Comparison of ENCODE assay signal across 7 mouse cellular contexts in genomic region chr17:29263840-29264633, GRCm38 (mm10). TPM values are rescaled to one million over a fixed set of nuclear protein-coding genes. Genes with fewer than 3 reads are reported as not detected.
DNase-seq lines count a peak whose midpoint lies in the region; ATAC-seq lines count a peak whose summit lies in the region.

Ppil1 (minus strand) TSS chr17:29264186.

- peak; percentile 77 to 81 for DNase-seq in adrenal gland, adult 18-20 months (ENCODE audit: low spot score in 2 of 2)
- peak; percentile 91 for DNase-seq in embryo, embryonic 10 days (ENCODE audit: low spot score)
- peak; percentile 82 for DNase-seq in gastrocnemius, postnatal 14 days
- peak; percentile 72 to 81 for DNase-seq in left cerebral cortex, postnatal 25 days (ENCODE audit: low spot score in 2 of 2)
- DNase-seq in midbrain, embryonic 10.5 days (ENCODE audit: low spot score), result peak; percentile 85
- peak; percentile 82 for DNase-seq in right cerebral cortex, postnatal 4 days

- peak within 1 kb of the TSS; percentile 99 for H3K27ac ChIP-seq in midbrain, embryonic 10.5 days (replicated peaks)

- WGBS in midbrain, embryonic 10.5 days, result 8% methylated on average over 38 of the region's 38 CpGs

- peaks cover 53% of the 10 kb centered on the region for H3K4me1 ChIP-seq in midbrain, embryonic 10.5 days

- H3K36me3 ChIP-seq in midbrain, embryonic 10.5 days, result peaks cover 29% of the 10 kb centered on the region

- peak within 1 kb of the TSS; percentile 88 for H3K4me3 ChIP-seq in midbrain, embryonic 10.5 days

- no peaks in the 10 kb centered on the region for H3K27me3 ChIP-seq in midbrain, embryonic 10.5 days (ENCODE audit: low read depth, poor library complexity, severe bottlenecking)

- intact Hi-C loops in gastrocnemius, postnatal 14 days (cut with DNase I; ENCODE audit: low total_unique reads), result loop anchor here (5.0 kb wide), 1 partner anchor 248 kb away; no protein-coding TSS in a partner anchor
- intact Hi-C loops in left cerebral cortex, postnatal 25 days (cut with DNase I), result loop anchor here (2.0 kb wide), 1 partner anchor 251 kb away; no protein-coding TSS in a partner anchor

- H3K9me3 ChIP-seq in midbrain, embryonic 10.5 days (replicated peaks), result no peaks in the 10 kb centered on the region

- ATAC-seq in inflammation-experienced regulatory T-cells, adult 6 months, result peak; percentile 66

RNA-seq across cellular contexts. Expression of gene Ppil1, which starts in this region (rescaled TPM):
- 10 to 100 TPM; 21.3 to 22.4 TPM for total RNA-seq in adrenal gland, adult 18-20 months (2021)
- total RNA-seq in gastrocnemius, postnatal 14 days (2021), result 1 to 10 TPM; 8.4 to 9.7 TPM
- 100 to 1,000 TPM in 1 of 3 experiments, 10 to 100 TPM in 2; 59.0 to 107 (median 62.4) TPM for polyA plus RNA-seq in inflammation-experienced regulatory T-cells, adult 6 months (2017; shearing (Covaris generic))
- total RNA-seq in left cerebral cortex, postnatal 25 days (2021), result 10 to 100 TPM; 19.7 to 20.8 TPM
- polyA plus RNA-seq in midbrain, embryonic 10.5 days (2016; fragmentation: Nextera tagmentation; extraction: Ambion mirVana), result 205 and 232 TPM in 2 replicates

Comparison
In these comparisons a context has a peak if more than half of its experiments do, and no peak if none do; other contexts are left out.
1. Peak in every context shown above with its lines: DNase-seq, ATAC-seq, H3K4me3 ChIP-seq and H3K27ac ChIP-seq.